Mouse (Mus musculus) intestine, embryonic 15.5 days (tissue): ENCODE data around the gene Ypel2. TPM values are rescaled to one million over a fixed set of nuclear protein-coding genes. Genes with fewer than 3 reads are reported as not detected.
"Not testable (repeated sequence)": the region's sequence is repeated elsewhere in the genome, so short reads cannot be mapped to it uniquely, and the experiment has no call there.

Experiments used
- ATAC-seq: fragments of 200-750 bp; cut with Nextera tagmentation; 2 replicates; pipeline ENCODE4 v1.8.0; 2017; ENCODE audit warnings: moderate TSS enrichment, moderate library complexity
- H3K27ac ChIP-seq: fragments of 300-500 bp; sonication (generic); 2 replicates; pipeline ENCODE4 v1.5.1; 2015; ENCODE audit warnings: mild to moderate bottlenecking, inconsistent platforms
- H3K27me3 ChIP-seq: fragments of 300-500 bp; sonication (generic); replicated peaks from 2 replicates; pipeline ENCODE4 v1.6.1; 2015; ENCODE audit warnings: inconsistent platforms
- H3K36me3 ChIP-seq: fragments of 300-500 bp; sonication (generic); 2 replicates; pipeline ENCODE4 v1.6.1; 2015; ENCODE audit warnings: inconsistent platforms
- H3K4me1 ChIP-seq: fragments of 300-500 bp; sonication (generic); replicated peaks from 2 replicates; pipeline ENCODE4 v1.6.1; 2015; ENCODE audit warnings: inconsistent platforms
- H3K4me2 ChIP-seq: fragments of 300-500 bp; sonication (generic); replicated peaks from 2 replicates; pipeline ENCODE4 v1.6.1; 2015; ENCODE audit warnings: mild to moderate bottlenecking, inconsistent platforms
- H3K4me3 ChIP-seq: fragments of 300-500 bp; sonication (generic); replicated peaks from 2 replicates; pipeline ENCODE4 v1.5.1; 2015; ENCODE audit warnings: inconsistent platforms
- H3K9ac ChIP-seq: fragments of 300-500 bp; sonication (generic); 2 replicates; pipeline ENCODE4 v1.6.1; 2015; ENCODE audit warnings: inconsistent platforms
- H3K9me3 ChIP-seq: fragments of 300-500 bp; sonication (generic); 2 replicates; pipeline ENCODE4 v1.6.1; 2016; ENCODE audit warnings: inconsistent platforms
- WGBS: fragments of 180-500 bp; shearing (Covaris S2); methylation state at CpG from one replicate; pipeline ENCODE4 v1.1.7; 2015; 5-methylcytosine and 5-hydroxymethylcytosine counted together
- polyA plus RNA-seq: library from polyadenylated mRNA; unstranded; fragments of >200 nt; fragmentation: Nextera tagmentation; extraction: Ambion mirVana; gene quantifications from 2 replicates; pipeline ENCODE4 v1.2.1, GENCODE M21; 2015

The Ypel2 gene
- 7.5 TPM in 2 replicates for polyA plus RNA-seq

GRCm38 (mm10) chr11:86993041-86994037 lies at the start of gene Ypel2:
Gene Ypel2 (minus strand): TSS chr11:86993707.
- no peaks in the 10 kb centered on the region for H3K36me3 ChIP-seq
- H3K4me3 ChIP-seq, result peak within 1 kb of the TSS; percentile 97
- peak; percentile 98 for ATAC-seq
- H3K4me2 ChIP-seq, result peak within 1 kb of the TSS; percentile 91
- H3K27ac ChIP-seq, result peak within 1 kb of the TSS; percentile 92
- no peaks in the 10 kb centered on the region for H3K27me3 ChIP-seq
- H3K9ac ChIP-seq, result peak within 1 kb of the TSS; percentile 88
- H3K4me1 ChIP-seq, result peaks cover 16% of the 10 kb centered on the region; the same call in 1 of the 2 replicates
- no peaks in the 10 kb centered on the region for H3K9me3 ChIP-seq
- under 1% methylated on average over 96 of the region's 96 CpGs for WGBS

- Histone ChIP-seq H3K36me3 (no peaks in the 10 kb centered on the region), H3K4me1 (no peaks in the 10 kb centered on the region), H3K9me3 (no peaks in the 10 kb centered on the region), H3K27ac (no peak overlapping the region), H3K9ac (no peak overlapping the region), H3K4me3 (no peak overlapping the region), H3K4me2 (no peak overlapping the region), H3K27me3 (no peaks in the 10 kb centered on the region)
- no peak for ATAC-seq
- whole genome bisulfite sequencing, result 87% methylated on average over 3 of the region's 3 CpGs
Observed at GRCm38 (mm10) chr11:87043052-87043451, 49.5 kb upstream of the Ypel2 start.

GRCm38 (mm10) chr11:87039307-87039963 lies 45.9 kb upstream of the Ypel2 start:
- WGBS, result 65% methylated on average over 9 of the region's 9 CpGs
- peak; percentile 92 for ATAC-seq
- H3K27me3 ChIP-seq, result no peaks in the 10 kb centered on the region

GRCm38 (mm10) chr11:87036180-87036579 lies 42.7 kb upstream of the Ypel2 start:
- Histone ChIP-seq H3K9ac (no peak overlapping the region), H3K9me3 (no peaks in the 10 kb centered on the region), H3K36me3 (no peaks in the 10 kb centered on the region), H3K4me3 (no peak overlapping the region), H3K27me3 (no peaks in the 10 kb centered on the region), H3K4me2 (no peak overlapping the region), H3K27ac (no peak overlapping the region), H3K4me1 (no peaks in the 10 kb centered on the region)
- WGBS, result 67% methylated on average over 4 of the region's 4 CpGs
- ATAC-seq, result no peak

More at GRCm38 (mm10) chr11:87039307-87039963, 45.9 kb upstream of the Ypel2 start:
- H3K9me3 ChIP-seq, result no peaks in the 10 kb centered on the region
- no peak overlapping the region for H3K4me3 ChIP-seq
- H3K36me3 ChIP-seq, result no peaks in the 10 kb centered on the region
- H3K27ac ChIP-seq, result no peak overlapping the region
- no peak overlapping the region for H3K9ac ChIP-seq
- H3K4me2 ChIP-seq, result no peak overlapping the region
- no peaks in the 10 kb centered on the region for H3K4me1 ChIP-seq

- H3K4me2 ChIP-seq, result no peak overlapping the region
- 84% methylated on average over 3 of the region's 3 CpGs for WGBS
- H3K4me3 ChIP-seq, result no peak overlapping the region
- H3K36me3 ChIP-seq, result no peaks in the 10 kb centered on the region
- H3K4me1 ChIP-seq, result peaks cover 11% of the 10 kb centered on the region; the same call in 1 of the 2 replicates
- no peaks in the 10 kb centered on the region for H3K9me3 ChIP-seq
- H3K27me3 ChIP-seq, result no peaks in the 10 kb centered on the region
- ATAC-seq, result no peak
- H3K27ac ChIP-seq, result no peak overlapping the region
- H3K9ac ChIP-seq, result no peak overlapping the region
Observed at GRCm38 (mm10) chr11:87028212-87028611, 34.7 kb upstream of the Ypel2 start.

- Histone ChIP-seq H3K27me3 (no peaks in the 10 kb centered on the region), H3K4me2 (no peak overlapping the region), H3K4me3 (no peak overlapping the region), H3K27ac (0 out of 2 replicates have a peak overlapping the region, but pooled peaks have one; percentile 15), H3K9me3 (no peaks in the 10 kb centered on the region), H3K9ac (no peak overlapping the region), H3K4me1 (peaks cover 11% of the 10 kb centered on the region; the same call in 1 of the 2 replicates), H3K36me3 (no peaks in the 10 kb centered on the region)
- peak; percentile 66 for ATAC-seq
- WGBS, result 66% methylated on average over 9 of the region's 9 CpGs
Observed at GRCm38 (mm10) chr11:87026096-87026875, 32.8 kb upstream of the Ypel2 start.

- no peak overlapping the region for H3K4me3 ChIP-seq
- H3K4me2 ChIP-seq, result no peak overlapping the region
- no peaks in the 10 kb centered on the region for H3K36me3 ChIP-seq
- H3K9me3 ChIP-seq, result no peaks in the 10 kb centered on the region
- no peak overlapping the region for H3K9ac ChIP-seq
- WGBS, result 54% methylated on average over 3 of the region's 3 CpGs
- H3K27ac ChIP-seq, result no peak overlapping the region
- no peaks in the 10 kb centered on the region for H3K27me3 ChIP-seq
- ATAC-seq, result no peak
- H3K4me1 ChIP-seq, result peaks cover 11% of the 10 kb centered on the region; the same call in 1 of the 2 replicates
Observed at GRCm38 (mm10) chr11:87025351-87025750, 31.8 kb upstream of the Ypel2 start.

GRCm38 (mm10) chr11:87023240-87023639 lies 29.7 kb upstream of the Ypel2 start:
- peaks cover 11% of the 10 kb centered on the region; the same call in 1 of the 2 replicates for H3K4me1 ChIP-seq
- H3K9me3 ChIP-seq, H3K4me2 ChIP-seq, H3K36me3 ChIP-seq, H3K27me3 ChIP-seq, H3K4me3 ChIP-seq, H3K27ac ChIP-seq, H3K9ac ChIP-seq: not testable (repeated sequence)
- peak; percentile 17; the same call in 1 of the 2 replicates for ATAC-seq
- 67% methylated on average over 8 of the region's 8 CpGs for WGBS

GRCm38 (mm10) chr11:87022765-87023164 lies 29.3 kb upstream of the Ypel2 start:
- Histone ChIP-seq H3K27me3 (no peaks in the 10 kb centered on the region), H3K4me2 (no peak overlapping the region), H3K27ac (no peak overlapping the region), H3K4me3 (no peak overlapping the region), H3K9ac (no peak overlapping the region), H3K4me1 (peaks cover 11% of the 10 kb centered on the region; the same call in 1 of the 2 replicates), H3K36me3 (no peaks in the 10 kb centered on the region), H3K9me3 (no peaks in the 10 kb centered on the region)
- ATAC-seq, result peak; percentile 70
- WGBS, result 63% methylated on average over 4 of the region's 4 CpGs

GRCm38 (mm10) chr11:87021551-87021950 lies 28.0 kb upstream of the Ypel2 start:
- no peak overlapping the region for H3K9ac ChIP-seq
- H3K4me2 ChIP-seq, result no peak overlapping the region
- no peaks in the 10 kb centered on the region for H3K27me3 ChIP-seq
- no peak for ATAC-seq
- peaks cover 11% of the 10 kb centered on the region; the same call in 1 of the 2 replicates for H3K4me1 ChIP-seq
- no peak overlapping the region for H3K4me3 ChIP-seq
- no peaks in the 10 kb centered on the region for H3K36me3 ChIP-seq
- H3K9me3 ChIP-seq, result no peaks in the 10 kb centered on the region
- H3K27ac ChIP-seq, result no peak overlapping the region

GRCm38 (mm10) chr11:87020449-87020848 lies 26.9 kb upstream of the Ypel2 start:
- Histone ChIP-seq H3K27ac (no peak overlapping the region), H3K9me3 (no peaks in the 10 kb centered on the region), H3K4me2 (no peak overlapping the region), H3K36me3 (no peaks in the 10 kb centered on the region), H3K4me1 (0 out of 2 replicates have a peak, but pooled peaks cover 4% of the 10 kb centered on the region), H3K9ac (no peak overlapping the region), H3K4me3 (no peak overlapping the region), H3K27me3 (no peaks in the 10 kb centered on the region)
- no peak for ATAC-seq
- WGBS, result 78% methylated on average over 5 of the region's 5 CpGs
